Mouse (Mus musculus) embryo, embryonic 10 days (tissue): ENCODE measurements around the gene Ndrg3.
"Not testable (repeated sequence)": the region's sequence is repeated elsewhere in the genome, so short reads cannot be mapped to it uniquely, and the experiment has no call there.

Experiments
- DNase-seq: peaks from one replicate; pipeline ENCODE4 v3.0.0-alpha.2; 2015; ENCODE audit warnings: low spot score

The Ndrg3 gene

DNA sequence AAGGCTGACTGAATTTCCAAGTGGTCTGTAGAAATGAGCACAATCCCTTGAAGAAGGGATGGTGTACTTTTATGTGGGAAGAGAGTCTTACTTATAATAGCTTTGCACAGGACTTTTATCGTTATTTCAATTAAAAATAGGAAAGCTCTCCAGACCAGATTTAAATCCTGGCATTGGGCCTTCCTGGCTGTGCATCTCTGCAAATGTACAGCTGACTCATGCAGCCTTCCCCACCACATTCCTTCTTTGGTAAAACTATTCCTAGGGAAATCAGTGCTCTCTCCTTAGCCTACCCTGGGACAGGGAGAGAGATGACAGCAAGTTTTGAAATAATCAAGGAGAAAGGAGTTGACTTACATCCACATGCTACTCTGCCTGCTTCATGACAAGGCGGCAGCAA, 54.1 kb downstream of the Ndrg3 start:
- no peak for DNase-seq

DNA sequence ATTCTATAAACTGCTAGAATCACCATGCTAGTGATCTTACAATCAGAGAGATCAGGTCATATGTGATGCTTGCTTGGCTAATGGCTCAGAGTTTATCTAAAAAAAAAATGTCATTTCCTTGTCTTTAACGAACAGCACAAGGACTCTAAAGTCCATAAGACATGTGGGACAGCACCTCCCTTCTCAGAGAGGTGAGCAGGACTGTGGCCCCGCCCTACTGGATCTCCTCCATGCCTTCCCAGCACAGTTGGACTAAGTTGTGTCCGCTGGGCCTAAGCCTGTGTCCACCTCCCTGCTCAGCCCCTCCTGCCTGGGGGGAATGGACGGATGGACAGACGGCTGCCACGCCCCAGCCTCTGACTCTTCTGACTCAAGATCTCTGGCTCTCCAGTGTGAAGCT, 56.9 kb downstream of the Ndrg3 start:
- no peak for DNase-seq

DNA sequence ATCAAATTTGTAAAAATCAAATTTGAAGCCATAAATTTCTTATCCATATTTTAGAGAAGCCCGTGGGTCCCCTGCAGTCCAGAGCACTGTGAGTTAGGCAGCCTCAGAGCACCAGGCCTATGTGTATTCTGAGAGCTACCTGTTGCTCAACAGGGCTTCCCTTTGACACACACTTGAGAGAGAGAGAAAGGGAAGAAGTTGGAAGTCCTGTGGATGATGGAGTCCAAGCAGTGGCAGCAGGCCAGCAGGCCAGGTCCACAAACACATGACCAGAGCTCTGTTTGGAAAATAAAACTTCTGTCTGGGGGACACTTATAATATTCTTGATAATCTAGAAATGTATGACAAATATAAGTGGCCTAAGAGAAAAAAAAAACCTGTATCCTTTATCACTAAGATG, 58.4 kb downstream of the Ndrg3 start:
- no peak for DNase-seq

DNA sequence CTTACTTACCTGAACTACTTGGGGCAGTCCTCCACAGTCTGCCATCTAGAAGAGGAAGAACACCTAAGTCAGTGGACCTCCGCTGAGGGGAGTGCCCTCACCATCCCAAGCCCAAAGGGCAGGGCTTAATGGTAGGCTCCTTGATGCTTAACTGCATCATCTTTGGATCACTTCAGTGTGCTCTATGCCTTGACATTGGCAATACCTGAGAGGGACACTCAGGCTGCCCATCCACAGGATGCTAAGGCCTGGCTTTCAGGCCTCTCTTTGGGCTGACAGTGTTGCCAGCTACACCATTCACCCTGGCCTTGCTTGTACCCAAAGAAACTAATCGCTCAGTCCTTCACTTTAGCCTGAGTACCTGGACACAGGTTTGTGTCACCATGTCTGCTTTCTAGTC, 60.4 kb downstream of the Ndrg3 start:
- DNase-seq, result no peak

DNA sequence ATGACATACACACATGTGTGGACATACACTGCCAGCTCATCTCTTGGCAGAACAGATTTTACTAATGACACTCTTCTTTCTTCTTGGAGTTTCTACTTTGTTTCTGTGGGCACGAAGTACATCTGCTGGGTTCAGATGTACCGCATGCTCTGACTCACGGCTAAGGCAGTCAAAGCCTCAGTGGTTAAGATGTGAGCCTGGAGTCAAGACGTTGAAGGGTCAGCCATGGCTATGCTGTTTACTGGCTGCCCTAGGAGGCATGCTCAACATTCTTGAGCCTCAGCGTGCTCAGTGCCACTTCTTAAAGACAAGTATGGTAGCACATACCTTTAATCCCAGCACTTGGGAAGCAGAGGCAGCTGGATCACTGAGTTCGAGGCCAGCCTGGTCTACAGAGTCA, 61.3 kb downstream of the Ndrg3 start:
- DNase-seq, result no peak

DNA sequence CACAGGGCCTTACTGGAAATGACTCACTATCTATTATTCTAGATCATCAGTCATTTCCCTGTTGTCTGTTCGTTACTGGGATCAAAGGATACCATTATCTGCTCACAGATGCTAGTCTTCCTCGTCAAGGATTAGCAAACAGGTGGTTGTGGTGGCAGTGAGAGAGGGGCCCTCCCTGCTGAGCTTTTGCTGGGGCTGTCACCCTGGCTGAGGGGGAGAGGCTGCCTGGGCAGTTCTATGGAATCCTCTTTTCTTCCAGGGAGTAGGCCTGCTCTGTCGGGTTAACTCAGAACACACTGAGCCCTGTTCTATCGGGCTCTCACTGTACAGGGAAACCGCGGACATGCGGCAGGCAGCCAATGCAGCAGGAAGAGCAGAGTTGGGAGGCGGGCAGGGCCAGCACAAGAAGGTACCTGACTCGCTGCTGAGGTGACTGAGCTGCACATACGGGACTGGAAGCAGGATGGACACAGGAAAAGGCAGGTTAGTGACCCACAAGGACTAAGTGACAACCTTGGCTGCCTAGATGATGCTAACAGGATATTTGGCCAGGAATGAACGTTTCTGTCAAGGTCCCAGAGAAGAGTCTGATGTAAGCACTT, 62.2 kb downstream of the Ndrg3 start:
- no peak for DNase-seq

DNA sequence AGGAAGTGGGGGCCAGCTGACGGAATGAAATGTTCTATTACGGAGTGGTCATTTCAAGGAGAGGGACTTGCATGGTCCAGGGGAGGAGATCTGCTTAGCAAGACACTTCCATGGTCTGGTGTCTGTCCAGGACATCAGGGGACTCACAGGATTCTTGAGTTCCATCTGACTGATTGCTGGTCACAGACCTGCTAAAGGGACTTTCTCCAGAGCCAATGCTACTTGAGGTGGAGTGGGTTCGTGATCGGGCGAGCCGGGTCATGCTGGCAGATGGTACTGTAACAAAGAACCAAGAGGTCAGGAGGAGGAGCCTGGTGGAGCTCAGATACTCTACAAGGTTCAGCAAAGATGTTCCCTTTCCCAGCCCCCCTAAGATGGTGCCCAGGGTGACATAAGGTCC, 63.2 kb downstream of the Ndrg3 start:
- no peak for DNase-seq

DNA sequence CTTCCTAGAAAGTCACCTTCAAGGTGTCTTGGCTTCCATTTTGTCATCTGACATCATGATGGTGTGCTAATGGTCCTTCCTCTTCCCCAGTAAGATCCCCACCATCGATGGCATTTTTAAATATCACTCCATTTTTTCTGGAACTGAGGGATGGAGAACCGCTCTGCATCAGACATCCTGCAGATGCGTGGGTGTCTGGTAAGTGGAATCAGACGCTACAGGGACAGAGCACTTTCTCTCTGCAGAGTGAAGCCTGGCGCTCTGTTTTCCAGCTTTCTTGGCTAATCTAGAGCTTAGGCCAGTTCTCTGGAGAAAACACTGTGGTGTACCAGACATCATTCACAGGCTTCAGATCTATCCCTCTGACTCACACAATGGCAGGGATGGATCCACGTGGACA, 64.2 kb downstream of the Ndrg3 start:
- DNase-seq, result no peak

DNA sequence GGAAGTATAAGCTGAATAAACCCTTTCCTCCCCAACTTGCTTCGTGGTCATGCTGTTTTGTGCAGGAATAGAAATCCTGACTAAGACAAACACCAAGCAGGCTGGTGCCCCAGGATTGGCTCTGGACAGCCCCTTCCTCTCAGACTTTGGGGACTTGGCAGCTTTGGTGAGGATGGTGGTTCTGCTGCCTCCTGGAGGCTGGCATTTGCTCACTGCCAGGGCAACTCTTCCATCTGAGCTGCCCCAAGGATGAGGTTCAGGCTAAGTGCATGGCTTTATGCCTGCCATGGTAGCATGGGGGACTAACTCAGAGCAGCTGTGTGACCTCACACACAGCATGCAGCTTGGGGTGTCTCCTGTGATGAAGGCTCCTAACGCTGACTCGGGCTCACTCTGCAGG, 66.2 kb downstream of the Ndrg3 start:
- not testable (repeated sequence) for DNase-seq

DNA sequence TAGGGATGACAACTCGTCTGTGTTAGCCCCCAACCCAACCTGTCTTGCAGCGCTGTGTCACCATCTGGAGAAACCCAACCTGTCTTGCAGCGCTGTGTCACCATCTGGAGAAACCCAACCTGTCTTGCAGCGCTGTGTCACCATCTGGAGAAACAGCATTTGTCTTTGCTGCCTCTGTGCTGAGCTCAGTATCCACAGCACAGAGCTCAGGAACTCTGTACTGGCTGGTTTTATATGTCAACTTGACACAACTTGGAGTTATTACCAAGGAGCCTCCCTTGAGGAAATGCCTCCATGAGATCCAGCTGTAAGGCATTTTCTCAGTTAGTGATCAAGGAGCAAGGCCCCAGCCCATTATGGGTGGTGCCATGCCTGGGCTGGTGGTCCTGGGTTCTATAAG, 66.8 kb downstream of the Ndrg3 start:
- not testable (repeated sequence) for DNase-seq

DNA sequence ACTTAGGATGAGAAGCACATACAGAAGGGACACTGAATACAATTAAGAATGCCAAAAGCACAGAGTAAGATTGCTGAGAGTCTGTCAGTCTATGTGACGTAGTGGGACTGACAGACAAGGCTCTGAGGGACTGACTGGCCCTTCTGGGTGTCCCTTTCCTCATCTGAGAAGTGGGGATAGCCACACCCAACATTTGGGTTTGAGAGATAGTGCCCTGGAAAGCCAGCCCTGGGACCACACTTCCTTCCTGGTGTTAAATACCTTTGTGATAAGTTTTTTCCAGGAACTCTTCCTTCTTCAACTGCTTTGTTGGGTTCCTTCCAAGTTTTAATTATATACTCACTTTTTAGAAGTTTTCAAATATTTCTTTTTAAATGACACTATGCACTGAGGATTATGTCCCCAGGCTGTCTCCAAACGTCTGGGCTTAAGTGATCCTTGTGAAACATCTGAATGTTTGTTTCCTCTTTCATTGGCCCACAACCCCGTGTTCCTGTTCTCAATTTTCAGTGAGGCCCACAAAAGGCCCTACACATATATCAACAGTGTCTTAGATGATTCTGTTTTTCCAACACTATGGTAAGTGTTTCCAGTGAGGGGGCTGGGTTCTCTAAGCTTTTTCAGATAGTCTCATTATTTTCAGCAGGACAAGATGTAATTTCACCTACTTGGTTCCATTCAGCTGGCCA, 67.5 kb downstream of the Ndrg3 start:
- no peak for DNase-seq

DNA sequence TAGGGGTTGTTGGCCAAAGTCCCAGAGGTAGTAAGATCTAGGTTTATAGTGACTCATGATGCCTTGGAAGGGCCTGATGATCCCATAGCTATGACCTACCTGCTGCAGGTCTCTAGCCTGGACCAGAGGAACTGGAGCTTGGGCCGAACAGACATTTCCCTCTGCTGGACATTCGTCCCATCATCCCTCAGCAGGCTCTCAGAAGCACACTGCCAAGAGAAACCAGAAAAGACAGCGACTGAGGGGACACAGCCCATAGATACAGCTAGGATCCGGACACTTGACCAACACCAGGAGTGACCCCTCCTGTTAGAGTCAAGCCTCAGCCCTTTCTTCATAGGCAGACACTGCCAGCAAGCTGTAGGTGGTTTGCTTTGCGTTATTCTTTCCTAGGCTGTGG, 68.8 kb downstream of the Ndrg3 start:
- no peak for DNase-seq

DNA sequence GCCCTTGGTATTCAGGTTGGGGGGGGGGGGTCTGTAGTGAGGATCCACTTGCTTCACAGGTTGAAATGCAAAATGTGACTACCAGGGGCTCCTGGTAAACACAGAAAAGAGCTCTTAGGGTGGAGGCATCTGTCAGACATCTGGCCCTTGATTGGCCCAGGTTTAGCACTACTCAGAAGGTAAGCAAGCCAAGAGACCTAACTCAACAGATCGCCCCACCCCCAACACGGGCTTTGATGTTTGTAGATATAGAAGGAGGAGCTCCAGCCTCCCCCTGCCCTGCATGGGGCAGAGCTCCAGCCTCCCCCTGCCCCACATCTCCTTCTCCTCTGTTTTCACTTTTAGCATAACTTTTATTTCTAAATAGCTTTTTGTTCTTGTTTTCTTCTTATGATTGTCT, 72.1 kb downstream of the Ndrg3 start:
- DNase-seq, result no peak

DNA sequence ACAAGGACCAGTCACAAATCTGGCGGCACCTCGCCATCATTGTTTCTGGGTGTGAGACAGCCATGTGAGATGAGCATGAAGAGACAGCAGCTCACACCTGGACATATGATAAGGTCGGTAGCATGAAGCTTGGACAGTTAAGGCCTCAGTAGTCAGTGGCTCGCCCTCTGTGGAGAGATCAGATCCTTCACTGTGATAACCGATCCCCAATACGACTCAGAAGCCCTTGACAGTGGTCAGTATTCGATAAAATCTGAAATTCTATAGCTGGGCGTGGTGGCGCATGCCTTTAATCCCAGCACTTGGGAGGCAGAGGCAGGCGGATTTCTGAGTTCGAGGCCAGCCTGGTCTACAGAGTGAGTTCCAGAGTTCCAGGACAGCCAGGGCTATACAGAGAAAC, 72.7 kb downstream of the Ndrg3 start:
- DNase-seq, result not testable (repeated sequence)

DNA sequence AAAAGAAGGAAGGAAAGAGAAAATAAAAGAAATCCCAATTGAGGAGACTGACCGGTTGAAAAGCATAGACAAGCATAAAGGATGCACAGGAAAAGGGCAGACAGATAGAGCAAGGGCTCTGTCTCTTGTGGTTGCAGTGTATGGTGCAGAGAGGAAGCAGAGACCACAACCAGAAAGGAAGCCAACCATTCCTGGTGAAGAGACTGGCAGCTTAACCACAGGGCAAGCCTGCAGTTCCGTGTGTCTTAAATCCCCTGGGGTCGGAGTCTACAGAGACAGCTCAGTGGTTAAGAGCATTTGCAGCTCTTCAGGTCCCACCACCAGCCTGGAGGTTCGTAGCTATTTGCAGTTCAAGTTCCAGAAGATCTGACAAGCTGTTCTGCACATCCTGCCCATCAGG, 73.3 kb downstream of the Ndrg3 start:
- no peak for DNase-seq

DNA sequence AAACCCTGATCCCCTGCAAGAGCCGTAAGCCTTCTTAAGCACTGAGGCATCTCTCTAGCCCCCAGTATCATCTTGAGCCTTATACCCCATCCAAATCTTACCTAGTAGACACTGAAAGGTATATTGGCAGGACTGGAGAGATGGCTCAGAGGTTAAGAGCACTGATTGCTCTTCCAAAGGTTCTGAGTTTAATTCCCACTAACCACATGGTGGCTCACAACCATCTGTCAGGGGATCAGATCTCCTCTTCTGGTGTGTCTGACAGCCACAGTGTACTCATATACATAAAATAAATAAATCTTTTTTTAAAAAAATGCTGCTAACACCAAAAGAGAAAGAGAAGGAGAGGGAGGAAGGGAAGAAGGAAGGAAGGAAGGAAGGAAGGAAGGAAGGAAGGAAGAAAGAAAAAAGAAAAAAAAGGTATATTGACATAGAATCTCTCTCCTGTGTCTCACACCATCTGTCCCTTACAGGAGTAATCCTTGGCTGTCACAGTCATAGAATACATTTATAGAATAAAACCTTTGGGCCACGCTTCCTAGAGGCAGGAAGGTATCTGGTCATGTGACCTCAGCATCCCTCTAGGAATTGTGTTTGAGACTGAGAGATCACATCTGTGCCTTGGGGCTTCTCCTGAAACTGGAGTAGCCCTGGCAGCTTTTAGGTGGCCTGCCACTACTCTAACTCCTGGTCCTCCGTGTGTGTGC, 75.3 kb downstream of the Ndrg3 start:
- no peak for DNase-seq

DNA sequence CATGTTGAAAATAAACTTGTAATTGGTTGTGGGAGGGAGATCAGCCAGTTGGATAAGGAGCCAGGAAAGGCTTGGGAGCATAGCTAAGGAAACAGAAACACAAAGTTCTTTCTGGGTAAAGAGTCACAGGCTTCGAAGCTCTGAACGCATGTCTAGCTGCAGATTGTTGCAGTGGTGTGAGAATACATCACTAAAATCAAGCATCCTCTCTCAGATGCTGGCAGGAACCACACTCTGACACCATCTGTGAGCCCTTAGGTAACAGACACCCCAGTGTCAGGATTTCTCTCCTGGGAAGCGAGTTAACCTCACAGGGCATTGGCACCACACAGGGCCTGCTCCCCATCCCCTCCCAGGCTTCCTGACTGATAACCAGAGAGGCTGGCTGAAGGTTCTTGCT, 76.3 kb downstream of the Ndrg3 start:
- DNase-seq, result no peak

DNA sequence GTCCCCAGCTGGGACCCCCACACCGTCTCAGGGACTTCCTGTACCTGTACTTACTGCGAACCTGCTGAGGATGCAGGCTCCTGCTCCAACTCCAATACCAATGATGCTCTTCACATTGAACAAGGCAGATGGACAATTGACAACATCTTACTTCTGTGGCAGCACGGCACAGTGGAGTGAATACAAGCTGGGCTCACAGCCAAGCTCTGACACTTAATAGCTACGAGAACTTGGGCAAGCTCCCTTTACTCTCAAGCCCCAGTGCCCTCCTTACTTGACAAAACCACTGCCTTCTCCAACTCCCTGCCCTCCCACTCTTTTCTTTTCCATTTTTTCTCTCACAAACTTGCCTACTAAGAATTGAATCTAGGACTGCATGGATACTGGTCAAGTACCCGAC, 78.7 kb downstream of the Ndrg3 start:
- DNase-seq, result no peak

DNA sequence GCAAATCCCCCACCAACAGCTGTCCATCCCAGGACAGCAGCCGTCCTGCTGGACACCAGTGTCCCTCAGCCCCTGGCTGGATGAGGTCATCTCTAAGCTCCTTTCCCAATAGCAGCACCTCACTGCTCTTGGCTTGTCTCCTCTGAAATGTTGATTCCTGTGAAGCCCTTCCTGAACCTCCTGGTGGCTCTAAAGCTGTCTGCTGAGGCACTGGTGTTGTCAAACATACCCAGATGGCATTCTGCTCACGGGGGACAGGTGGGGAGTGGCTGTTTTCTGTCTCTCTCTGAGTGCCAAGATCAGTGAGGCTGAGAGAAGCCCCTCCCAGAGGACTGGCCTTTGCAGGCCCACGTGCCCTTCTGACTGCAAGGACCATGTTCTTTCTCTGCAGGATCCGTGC, 85.9 kb downstream of the Ndrg3 start:
- not testable (repeated sequence) for DNase-seq

DNA sequence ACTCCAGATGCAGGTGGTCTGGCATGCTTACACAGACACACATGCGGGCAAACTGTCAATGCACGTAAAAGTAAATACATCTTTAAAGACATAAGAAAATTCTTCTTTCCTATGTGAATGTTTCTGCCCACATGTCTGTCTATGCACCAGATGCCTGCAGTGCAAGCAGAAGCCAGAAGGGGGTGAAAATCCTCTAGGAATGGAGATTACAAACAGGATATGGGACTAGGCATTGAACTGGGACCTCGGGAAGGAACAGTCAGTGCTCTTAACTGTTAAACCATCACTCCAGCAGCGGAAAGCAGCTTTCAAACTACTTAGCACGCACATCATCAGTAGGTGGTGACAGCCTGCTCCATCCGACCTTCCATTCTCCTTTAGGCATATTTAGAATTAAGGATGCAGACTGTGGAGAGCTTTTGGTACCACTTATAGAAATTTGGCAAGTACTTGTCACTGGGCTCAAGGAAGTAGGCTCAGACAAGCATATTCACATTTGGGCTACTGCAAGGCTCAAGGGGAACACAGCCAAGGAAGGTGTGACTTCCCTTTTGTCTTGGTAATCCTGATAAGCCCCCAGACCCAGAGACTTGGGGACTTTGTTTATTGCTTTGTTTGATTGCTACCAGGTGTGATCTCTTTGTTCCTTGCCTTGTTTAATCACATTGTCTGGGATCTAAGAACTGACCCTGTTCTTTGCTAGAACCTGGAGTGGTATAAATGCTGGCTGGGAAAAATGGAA, 86.7 kb downstream of the Ndrg3 start:
- DNase-seq, result peak; percentile 73

DNA sequence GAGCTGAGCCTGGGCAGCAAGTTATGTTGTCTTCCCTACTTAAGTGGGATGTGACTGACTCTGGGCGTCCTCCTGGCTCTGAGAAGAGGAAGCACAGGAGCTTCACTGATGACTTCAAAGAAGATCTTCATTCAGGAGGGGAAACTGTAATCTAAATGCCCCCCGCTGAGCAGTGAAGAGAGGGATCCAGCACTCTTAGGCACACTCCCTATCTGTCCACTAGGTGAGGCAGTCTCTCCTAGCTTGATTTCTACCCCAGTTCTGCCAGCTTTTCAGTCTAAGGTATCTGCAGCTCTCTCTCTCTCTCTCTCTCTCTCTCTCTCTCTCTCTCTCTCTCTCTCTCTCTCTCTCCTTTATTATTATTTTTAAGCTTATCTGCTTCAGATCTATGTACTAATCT, 88.5 kb downstream of the Ndrg3 start:
- no peak for DNase-seq

DNA sequence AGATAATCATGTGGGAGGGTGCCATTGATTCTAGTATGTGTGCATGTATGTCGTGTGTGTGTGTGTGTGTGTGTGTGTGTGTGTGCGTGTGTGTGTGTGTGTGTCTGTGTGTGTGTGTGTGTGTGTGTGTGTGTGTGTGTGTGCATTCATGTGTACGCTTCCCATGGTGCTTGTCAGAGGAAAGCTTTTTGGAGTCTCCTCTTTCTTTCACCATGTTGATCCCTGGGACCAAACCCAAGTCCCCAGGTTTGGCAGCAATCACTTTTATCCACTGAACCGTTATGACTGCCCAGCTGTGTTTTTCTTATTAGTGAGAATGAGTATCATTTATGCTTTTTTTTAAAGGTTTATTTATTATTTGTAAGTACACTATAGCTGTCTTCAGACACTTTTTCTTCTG, 89.4 kb downstream of the Ndrg3 start:
- not testable (repeated sequence) for DNase-seq

DNA sequence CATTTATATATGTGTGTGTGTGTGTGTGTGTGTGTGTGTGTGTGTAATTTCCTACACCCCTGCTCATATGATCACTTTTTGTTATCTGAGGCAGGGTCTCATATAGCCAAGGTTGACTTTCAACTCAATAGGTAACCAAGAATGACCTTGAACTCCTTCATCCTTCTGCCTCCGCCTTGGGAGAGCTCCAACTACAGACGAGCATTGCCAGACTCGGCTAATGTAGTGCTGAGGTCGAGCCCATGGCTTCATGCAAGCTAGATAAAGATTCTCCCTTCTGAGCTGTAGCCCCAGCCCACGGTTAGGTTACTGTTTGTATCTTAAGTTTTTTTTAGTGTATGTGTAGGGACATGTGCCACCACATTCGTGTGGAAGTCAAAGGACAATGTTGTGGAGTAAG, 90.0 kb downstream of the Ndrg3 start:
- no peak for DNase-seq
